Mouse (Mus musculus) layer of hippocampus, adult 18-20 months (tissue): Measurements from ENCODE around the gene AW551984. TPM values are rescaled to one million over a fixed set of nuclear protein-coding genes. Genes with fewer than 3 reads are reported as not detected.

Experiments used
- total RNA-seq, 2 experiments: library from RNA; stranded (reverse); gene quantifications; 2 replicates each; pipeline ENCODE4 v1.2.3; 2021

The AW551984 gene
- total RNA-seq, 2 experiments from 2014 or later = 4.5 to 5.5 TPM

Other genes with a start within 250 kb of the AW551984 start
- not detected for gene Olfr951, start 217.0 kb downstream of the AW551984 start, total RNA-seq
- not detected for gene Olfr952, start 177.3 kb downstream of the AW551984 start, total RNA-seq
- not detected for gene Olfr954, start 147.7 kb downstream of the AW551984 start, total RNA-seq
- gene Olfr955, start 132.5 kb downstream of the AW551984 start, total RNA-seq = not detected
- not detected for gene Olfr44, start 110.4 kb downstream of the AW551984 start, total RNA-seq
- gene Olfr957, start 88.6 kb downstream of the AW551984 start, total RNA-seq = not detected
- not detected for gene Olfr958, start 50.3 kb downstream of the AW551984 start, total RNA-seq
- not detected for gene Olfr959, start 28.8 kb downstream of the AW551984 start, total RNA-seq
- not detected for gene Olfr148, start 6.3 kb upstream of the AW551984 start, total RNA-seq
- not detected for gene Olfr960, start 17.0 kb upstream of the AW551984 start, total RNA-seq
- not detected for gene Olfr961, start 40.7 kb upstream of the AW551984 start, total RNA-seq
- gene Olfr963, start 62.8 kb upstream of the AW551984 start, total RNA-seq = not detected
- gene Olfr149, start 102.7 kb upstream of the AW551984 start, total RNA-seq = not detected
- gene Olfr965, start 107.0 kb upstream of the AW551984 start, total RNA-seq = not detected
- not detected for gene Olfr150, start 126.6 kb upstream of the AW551984 start, total RNA-seq
- not detected for gene Olfr967, start 141.8 kb upstream of the AW551984 start, total RNA-seq
- not detected for gene Olfr968, start 178.8 kb upstream of the AW551984 start, total RNA-seq
- not detected for gene Olfr969, start 186.5 kb upstream of the AW551984 start, total RNA-seq
- not detected for gene Olfr970, start 204.5 kb upstream of the AW551984 start, total RNA-seq
- gene Olfr971, start 232.5 kb upstream of the AW551984 start, total RNA-seq = not detected